Mouse (Mus musculus): ENCODE data around the gene Cd70. TPM values are rescaled to one million over a fixed set of nuclear protein-coding genes. Genes with fewer than 3 reads are reported as not detected.

The Cd70 gene
- total RNA-seq, 4 experiments from 2014 or later: 0.55 TPM; not detected in 3

DNA sequence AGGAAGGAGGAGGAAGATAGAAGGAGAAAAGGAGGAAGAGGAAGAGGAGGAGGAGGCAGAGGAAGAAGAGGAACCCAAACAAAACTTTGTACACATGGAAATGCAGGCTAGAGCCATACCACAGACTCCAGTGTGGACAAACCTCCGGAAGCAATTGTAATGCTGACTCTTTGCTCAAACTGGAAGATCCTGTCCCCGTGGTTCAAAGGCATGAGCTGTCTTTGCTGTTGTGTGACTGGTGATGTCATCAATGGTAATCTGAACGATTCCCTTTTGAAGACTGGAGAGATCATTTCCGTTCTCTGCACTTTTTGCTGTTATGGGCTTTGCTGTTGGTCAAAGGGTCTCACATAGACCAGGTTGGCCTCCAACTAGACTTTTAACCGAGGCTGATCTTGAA is 51.3 kb downstream of the Cd70 start:
- DNase-seq (ENCODE audit: low spot score in 2 of 2): no peak

DNA sequence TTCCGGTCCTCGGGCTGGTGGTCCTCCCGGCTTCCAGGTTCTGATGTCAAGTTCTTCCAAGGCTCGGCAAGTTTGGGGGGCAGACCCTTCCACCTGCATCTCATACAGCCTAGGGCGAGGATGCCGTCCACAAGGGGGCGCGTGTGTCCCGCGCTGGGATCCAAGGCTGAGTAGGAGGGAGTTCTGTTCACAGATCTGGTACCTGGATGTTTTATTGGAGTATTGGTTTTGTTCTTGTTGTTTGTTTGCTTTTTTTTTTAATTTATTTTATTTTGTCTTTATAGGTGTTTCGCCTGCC is 53.0 kb downstream of the Cd70 start:
- peak; percentile 62 to 82 for DNase-seq (ENCODE audit: low spot score in 2 of 2)

Other genes with a start within 250 kb of the Cd70 start
- gene Mllt1, start 214.4 kb downstream of the Cd70 start, total RNA-seq (2022): 10 to 100 TPM; 73.9 to 92.9 (median 80.6) TPM
- not detected for gene Acer1, start 167.7 kb downstream of the Cd70 start, total RNA-seq (2022)
- 10 to 100 TPM; 60.9 to 70.6 (median 66.6) TPM for gene Clpp, start 159.5 kb downstream of the Cd70 start, total RNA-seq (2022)
- gene Alkbh7, start 152.4 kb downstream of the Cd70 start, total RNA-seq (2022): 10 to 100 TPM; 24.3 to 29.5 (median 25.4) TPM
- under 1 TPM in 1 of 4 experiments, not detected in 3; 0.82 TPM for gene Pspn, start 149.8 kb downstream of the Cd70 start, total RNA-seq (2022)
- 10 to 100 TPM; 57.0 to 64.0 (median 61.5) TPM for gene Gtf2f1, start 138.5 kb downstream of the Cd70 start, total RNA-seq (2022)
- under 1 TPM in 2 of 4 experiments, not detected in 2; 0.45 to 0.57 TPM for gene Gm17949, start 138.3 kb downstream of the Cd70 start, total RNA-seq (2022)
- 100 to 1,000 TPM; 105 to 118 (median 111) TPM for gene Khsrp, start 118.3 kb downstream of the Cd70 start, total RNA-seq (2022)
- not detected for gene Slc25a41, start 108.1 kb downstream of the Cd70 start, total RNA-seq (2022)
- gene Crb3, start 90.7 kb downstream of the Cd70 start, total RNA-seq (2022): 1 to 10 TPM in 2 of 4 experiments, under 1 TPM in 2; 0.70 to 2.1 (median 1.4) TPM
- gene Slc25a23, start 89.9 kb downstream of the Cd70 start, total RNA-seq (2022): 100 to 1,000 TPM; 352 to 366 (median 355) TPM
- gene Dennd1c, start 71.3 kb downstream of the Cd70 start, total RNA-seq (2022): 1 to 10 TPM; 1.1 to 4.4 (median 3.0) TPM
- gene Tubb4a, start 62.0 kb downstream of the Cd70 start, total RNA-seq (2022): 100 to 1,000 TPM; 500 to 601 (median 567) TPM
- 1 to 10 TPM in 3 of 4 experiments, under 1 TPM in 1; 0.49 to 1.3 (median 1.1) TPM for gene Tnfsf9, start 44.5 kb downstream of the Cd70 start, total RNA-seq (2022)
- gene Tnfsf14, start 44.4 kb upstream of the Cd70 start, total RNA-seq (2022): not detected
- 10 to 100 TPM in 2 of 4 experiments, 1 to 10 TPM in 2; 2.2 to 19.0 (median 8.9) TPM for gene C3, start 78.4 kb upstream of the Cd70 start, total RNA-seq (2022)
- 10 to 100 TPM; 25.7 to 28.6 (median 28.3) TPM for gene Gpr108, start 98.7 kb upstream of the Cd70 start, total RNA-seq (2022)
- 10 to 100 TPM in 3 of 4 experiments, 1 to 10 TPM in 1; 8.1 to 12.3 (median 11.6) TPM for gene Trip10, start 99.7 kb upstream of the Cd70 start, total RNA-seq (2022)
- 10 to 100 TPM in 2 of 4 experiments, 1 to 10 TPM in 2; 3.3 to 17.4 (median 10.0) TPM for gene Vav1, start 129.3 kb upstream of the Cd70 start, total RNA-seq (2022)
- gene Adgre1, start 208.9 kb upstream of the Cd70 start, total RNA-seq (2022): 10 to 100 TPM in 2 of 4 experiments, 1 to 10 TPM in 2; 3.9 to 23.5 (median 10.2) TPM

All from layer of hippocampus, adult 8-10 months (tissue).